Mouse (Mus musculus): ENCODE measurements at regions not wholly inside any gene's neighbourhood (a gene's known extent, or its start where the extent isn't known, plus 50 kb on each side); places are given as distances from the start of the nearest gene placed in this dataset.

DNA sequence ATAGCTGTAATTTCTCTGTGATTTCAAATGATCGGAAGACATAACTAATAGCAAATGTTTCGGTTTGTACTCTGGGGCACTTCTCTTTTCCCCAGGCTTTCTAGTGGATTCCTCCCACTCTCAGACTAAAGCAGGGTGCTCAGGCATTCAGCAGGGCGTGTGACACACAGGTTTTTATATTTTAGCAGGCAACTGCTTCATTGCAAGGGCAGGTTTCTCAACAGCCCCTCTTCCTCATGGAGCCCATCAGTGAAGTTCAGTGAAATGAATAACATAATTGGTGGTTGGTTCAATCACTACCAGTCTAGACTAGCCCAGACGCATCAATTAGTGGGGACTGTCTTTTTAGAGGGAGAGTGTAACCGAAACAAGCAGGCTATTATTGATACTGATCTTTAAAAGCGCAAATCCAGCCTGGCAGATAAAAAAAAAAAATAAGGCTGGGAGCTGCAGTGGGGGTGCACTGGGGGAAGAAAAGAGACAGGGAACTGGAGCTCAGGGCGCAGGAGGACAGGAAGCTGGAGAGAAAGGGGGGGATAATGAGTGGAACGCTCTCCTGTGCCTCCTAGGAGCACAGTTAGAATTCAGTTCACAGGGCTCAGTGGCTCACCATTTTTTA is 422.3 kb upstream of the Ubash3b start:
- WGBS = 14% methylated on average over 8 of the region's 8 CpGs
- Histone ChIP-seq H3K9ac (peak overlapping the region; percentile 56; the same call in 1 of the 2 replicates), H3K27ac (peak overlapping the region; percentile 86), H3K27me3 (replicated peaks) (no peaks in the 10 kb centered on the region), H3K36me3 (0 out of 2 replicates have a peak, but pooled peaks cover 2% of the 10 kb centered on the region), H3K4me1 (peaks cover 17% of the 10 kb centered on the region; the same call in 1 of the 2 replicates), H3K9me3 (no peaks in the 10 kb centered on the region), H3K4me2 (peak overlapping the region; percentile 57), H3K4me3 (replicated peaks) (peak overlapping the region; percentile 45)
- ATAC-seq (ENCODE audit: insufficient read depth, low FRiP score, low read depth) = no peak

DNA sequence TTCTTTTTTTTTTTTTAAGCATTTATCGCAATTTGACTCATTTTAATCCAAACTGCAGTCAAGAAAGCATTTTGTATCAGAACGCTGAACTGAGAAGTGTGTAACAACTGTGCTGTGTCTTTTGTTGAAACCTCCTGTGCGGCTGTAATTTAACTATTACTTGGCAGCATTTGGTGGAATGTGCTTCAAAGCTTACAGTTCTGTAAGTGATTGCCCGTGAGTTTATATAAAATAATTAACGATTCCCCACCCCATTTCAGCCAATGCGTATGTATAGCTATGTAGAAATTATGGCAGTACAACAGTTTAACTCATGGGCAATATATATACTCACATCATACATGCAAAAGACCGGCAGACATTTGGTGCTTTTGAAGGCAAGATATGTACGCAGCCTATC is 421.8 kb upstream of the Ubash3b start:
- ATAC-seq (ENCODE audit: insufficient read depth, low FRiP score, low read depth) = no peak
- peak overlapping the region; percentile 56; the same call in 1 of the 2 replicates for H3K9ac ChIP-seq
- H3K36me3 ChIP-seq = 0 out of 2 replicates have a peak, but pooled peaks cover 2% of the 10 kb centered on the region
- H3K9me3 ChIP-seq = no peaks in the 10 kb centered on the region
- 31% methylated on average over 8 of the region's 8 CpGs for WGBS
- peaks cover 12% of the 10 kb centered on the region; the same call in 1 of the 2 replicates for H3K4me1 ChIP-seq
- H3K27ac ChIP-seq = peak overlapping the region; percentile 86
- peak overlapping the region; percentile 45 for H3K4me3 ChIP-seq (replicated peaks)
- H3K27me3 ChIP-seq (replicated peaks) = no peaks in the 10 kb centered on the region
- peak overlapping the region; percentile 57 for H3K4me2 ChIP-seq

DNA sequence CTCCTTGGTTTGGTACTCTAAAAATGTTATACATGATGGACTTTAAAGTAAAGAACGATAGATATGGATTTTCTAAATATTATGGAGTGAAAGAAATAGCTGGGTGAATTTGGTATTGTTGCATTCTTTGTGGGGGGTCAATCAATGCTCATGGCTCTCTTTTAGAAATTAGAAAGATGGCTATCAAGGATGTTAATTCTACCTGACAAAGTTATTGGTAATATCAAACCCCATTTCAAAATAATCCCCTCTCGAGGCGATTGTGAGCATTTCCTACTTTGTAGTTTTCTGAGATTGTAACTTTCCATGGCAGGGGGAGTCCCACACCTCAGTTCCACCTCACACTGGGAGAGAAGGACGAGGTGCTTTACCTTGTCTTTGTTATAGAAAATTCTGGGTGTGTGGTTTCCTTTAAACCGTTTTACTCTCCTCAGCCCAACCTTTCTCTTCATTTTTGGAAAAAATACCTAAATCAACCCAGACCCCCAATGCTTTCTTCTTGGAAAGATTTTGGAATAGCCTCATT is 421.3 kb upstream of the Ubash3b start:
- H3K4me3 ChIP-seq (replicated peaks) = peak overlapping the region; percentile 45
- H3K4me1 ChIP-seq = peaks cover 11% of the 10 kb centered on the region; the same call in 1 of the 2 replicates
- 0 out of 2 replicates have a peak, but pooled peaks cover 2% of the 10 kb centered on the region for H3K36me3 ChIP-seq
- ATAC-seq (ENCODE audit: insufficient read depth, low FRiP score, low read depth) = no peak
- H3K27me3 ChIP-seq (replicated peaks) = no peaks in the 10 kb centered on the region
- peak overlapping the region; percentile 57 for H3K4me2 ChIP-seq
- peak overlapping the region; percentile 56 for H3K9ac ChIP-seq
- H3K9me3 ChIP-seq = no peaks in the 10 kb centered on the region
- H3K27ac ChIP-seq = peak overlapping the region; percentile 86
- 22% methylated on average over 5 of the region's 5 CpGs for WGBS

DNA sequence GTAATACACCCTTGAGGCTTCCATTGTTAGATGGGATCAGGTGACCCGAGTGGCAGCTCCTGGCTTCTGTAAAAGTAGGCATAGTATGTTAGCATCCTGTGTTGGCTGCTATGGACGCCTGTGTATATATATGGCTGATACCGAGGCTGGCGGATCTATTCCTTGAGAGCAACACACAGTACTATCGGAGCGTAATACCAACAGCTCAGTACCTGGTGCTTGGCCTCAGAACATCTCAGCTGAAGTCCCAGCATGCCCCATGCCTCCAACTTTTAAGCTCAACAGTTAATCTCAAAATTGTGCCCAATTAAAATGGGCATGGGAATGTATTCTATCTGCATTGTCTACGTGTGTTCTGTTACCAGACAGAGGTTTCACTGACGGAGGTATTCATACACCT is 420.7 kb upstream of the Ubash3b start:
- Histone ChIP-seq H3K9ac (peak overlapping the region; percentile 38; the same call in 1 of the 2 replicates), H3K27ac (peak overlapping the region; percentile 93), H3K36me3 (no peaks in the 10 kb centered on the region), H3K9me3 (no peaks in the 10 kb centered on the region), H3K27me3 (replicated peaks) (no peaks in the 10 kb centered on the region), H3K4me2 (peak overlapping the region; percentile 57), H3K4me3 (replicated peaks) (peak overlapping the region; percentile 56), H3K4me1 (peaks cover 9% of the 10 kb centered on the region; the same call in 1 of the 2 replicates)
- WGBS = 25% methylated on average over 8 of the region's 8 CpGs
- no peak for ATAC-seq (ENCODE audit: insufficient read depth, low FRiP score, low read depth)

DNA sequence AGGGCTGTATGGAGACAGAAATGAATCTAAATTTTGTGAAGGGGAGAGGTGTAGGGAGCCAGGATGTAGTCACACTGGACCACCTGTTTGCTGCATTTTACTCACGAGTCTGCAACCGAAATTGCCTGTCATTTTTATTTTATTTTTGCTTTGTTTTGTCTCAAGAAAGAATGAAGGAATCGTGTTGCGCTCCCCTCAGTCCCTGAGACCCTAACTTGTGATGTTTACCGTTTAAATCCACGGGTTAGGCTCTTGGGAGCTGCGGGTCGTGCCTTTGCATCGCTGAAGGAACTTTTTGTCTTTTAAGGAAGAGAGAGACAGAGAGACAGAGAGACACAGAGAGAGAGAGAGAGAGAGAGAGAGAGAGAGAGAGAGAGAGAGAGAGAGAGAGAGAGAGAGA is 420.2 kb upstream of the Ubash3b start:
- ATAC-seq (ENCODE audit: insufficient read depth, low FRiP score, low read depth) = no peak
- H3K36me3 ChIP-seq = no peaks in the 10 kb centered on the region
- H3K27ac ChIP-seq = peak overlapping the region; percentile 93
- peak overlapping the region; percentile 56 for H3K4me3 ChIP-seq (replicated peaks)
- 11% methylated on average over 9 of the region's 9 CpGs for WGBS
- peak overlapping the region; percentile 57 for H3K4me2 ChIP-seq
- H3K9ac ChIP-seq = peak overlapping the region; percentile 38
- H3K4me1 ChIP-seq = peaks cover 7% of the 10 kb centered on the region; the same call in 1 of the 2 replicates
- no peaks in the 10 kb centered on the region for H3K27me3 ChIP-seq (replicated peaks)
- no peaks in the 10 kb centered on the region for H3K9me3 ChIP-seq

DNA sequence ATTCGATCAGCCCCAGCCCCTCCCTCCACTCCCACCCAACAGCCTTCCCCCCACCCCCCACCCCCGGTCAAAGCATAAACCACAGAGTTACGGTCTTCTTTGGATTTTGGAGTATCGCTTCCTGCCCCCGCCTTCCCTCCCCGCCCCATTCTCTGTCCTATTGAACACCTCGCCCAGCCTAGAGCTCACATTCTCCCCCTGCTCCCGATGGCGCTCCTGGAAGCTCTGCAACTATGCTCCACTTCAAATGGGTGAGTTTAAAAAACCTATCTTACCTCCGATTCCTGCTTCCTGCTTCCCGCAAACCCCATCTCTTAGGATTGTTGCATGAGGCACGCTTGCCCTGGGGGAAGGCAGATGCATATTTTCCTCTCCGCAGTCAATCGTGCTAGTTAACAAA is 419.7 kb upstream of the Ubash3b start:
- Histone ChIP-seq H3K4me1 (0 out of 2 replicates have a peak, but pooled peaks cover 1% of the 10 kb centered on the region), H3K9ac (peak overlapping the region; percentile 46), H3K4me2 (peak overlapping the region; percentile 57), H3K27me3 (replicated peaks) (no peaks in the 10 kb centered on the region), H3K4me3 (replicated peaks) (peak overlapping the region; percentile 56), H3K27ac (peak overlapping the region; percentile 93), H3K9me3 (no peaks in the 10 kb centered on the region), H3K36me3 (no peaks in the 10 kb centered on the region)
- WGBS = under 1% methylated on average over 14 of the region's 14 CpGs
- ATAC-seq (ENCODE audit: insufficient read depth, low FRiP score, low read depth) = 0 out of 2 replicates have a peak, but pooled peaks have one; percentile 28

DNA sequence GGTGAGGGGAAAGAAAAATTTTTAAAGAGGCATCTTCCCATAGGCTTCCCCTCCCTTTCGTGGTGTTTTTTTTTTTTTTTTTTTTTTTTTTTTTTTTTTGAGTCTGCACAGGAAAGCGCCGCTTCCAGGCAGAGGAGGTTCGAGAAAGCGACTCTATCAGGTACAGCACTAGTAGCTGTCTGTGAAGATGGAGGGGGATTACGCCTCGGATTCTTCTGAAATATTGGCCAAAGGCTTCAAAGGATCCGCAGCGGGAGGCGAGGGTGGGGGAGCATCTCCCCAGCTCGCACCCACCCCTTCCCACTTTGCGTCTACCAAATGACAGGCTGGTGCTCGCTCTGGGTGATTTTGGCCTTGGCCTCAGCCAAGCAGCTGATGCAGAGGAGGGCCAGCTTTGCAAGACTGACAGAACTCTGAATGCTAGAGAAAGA is 419.1 kb upstream of the Ubash3b start:
- 0 out of 2 replicates have a peak, but pooled peaks have one; percentile 37 for ATAC-seq (ENCODE audit: insufficient read depth, low FRiP score, low read depth)

DNA sequence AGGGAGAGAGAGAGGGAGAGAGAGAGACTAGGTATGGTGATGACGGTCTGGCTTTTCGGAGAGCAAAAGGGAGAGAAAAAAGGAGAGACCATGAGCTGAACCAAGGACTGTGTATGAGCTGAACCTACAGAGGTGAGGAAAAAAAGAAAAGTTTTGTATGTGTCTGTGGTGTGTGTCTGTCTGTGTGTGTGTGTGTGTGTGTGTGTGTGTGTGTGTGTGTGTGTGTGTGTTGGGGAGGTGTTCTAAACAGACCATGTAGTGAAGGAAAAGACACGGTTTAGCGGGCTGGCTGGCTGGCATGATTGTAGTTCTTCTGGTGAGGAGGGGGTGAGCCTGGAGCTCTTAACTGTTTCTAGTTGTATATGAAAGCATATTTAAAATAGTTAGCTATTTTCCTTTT is 418.6 kb upstream of the Ubash3b start:
- Histone ChIP-seq H3K27me3 (replicated peaks) (no peaks in the 10 kb centered on the region), H3K4me2 (peak overlapping the region; percentile 57), H3K27ac (peak overlapping the region; percentile 93), H3K9me3 (no peaks in the 10 kb centered on the region), H3K9ac (peak overlapping the region; percentile 37), H3K4me3 (replicated peaks) (peak overlapping the region; percentile 56), H3K36me3 (no peaks in the 10 kb centered on the region), H3K4me1 (no peaks in the 10 kb centered on the region)
- 0 out of 2 replicates have a peak, but pooled peaks have one; percentile 37 for ATAC-seq (ENCODE audit: insufficient read depth, low FRiP score, low read depth)
- WGBS = 5% methylated on average over 4 of the region's 4 CpGs

More for the DNA sequence above, 419.1 kb upstream of the Ubash3b start:
- Histone ChIP-seq H3K4me3 (replicated peaks) (peak overlapping the region; percentile 56), H3K9me3 (no peaks in the 10 kb centered on the region), H3K27me3 (replicated peaks) (no peaks in the 10 kb centered on the region), H3K36me3 (no peaks in the 10 kb centered on the region), H3K4me1 (no peaks in the 10 kb centered on the region), H3K27ac (peak overlapping the region; percentile 93), H3K4me2 (peak overlapping the region; percentile 57), H3K9ac (peak overlapping the region; percentile 46)
- under 1% methylated on average over 13 of the region's 13 CpGs for WGBS

DNA sequence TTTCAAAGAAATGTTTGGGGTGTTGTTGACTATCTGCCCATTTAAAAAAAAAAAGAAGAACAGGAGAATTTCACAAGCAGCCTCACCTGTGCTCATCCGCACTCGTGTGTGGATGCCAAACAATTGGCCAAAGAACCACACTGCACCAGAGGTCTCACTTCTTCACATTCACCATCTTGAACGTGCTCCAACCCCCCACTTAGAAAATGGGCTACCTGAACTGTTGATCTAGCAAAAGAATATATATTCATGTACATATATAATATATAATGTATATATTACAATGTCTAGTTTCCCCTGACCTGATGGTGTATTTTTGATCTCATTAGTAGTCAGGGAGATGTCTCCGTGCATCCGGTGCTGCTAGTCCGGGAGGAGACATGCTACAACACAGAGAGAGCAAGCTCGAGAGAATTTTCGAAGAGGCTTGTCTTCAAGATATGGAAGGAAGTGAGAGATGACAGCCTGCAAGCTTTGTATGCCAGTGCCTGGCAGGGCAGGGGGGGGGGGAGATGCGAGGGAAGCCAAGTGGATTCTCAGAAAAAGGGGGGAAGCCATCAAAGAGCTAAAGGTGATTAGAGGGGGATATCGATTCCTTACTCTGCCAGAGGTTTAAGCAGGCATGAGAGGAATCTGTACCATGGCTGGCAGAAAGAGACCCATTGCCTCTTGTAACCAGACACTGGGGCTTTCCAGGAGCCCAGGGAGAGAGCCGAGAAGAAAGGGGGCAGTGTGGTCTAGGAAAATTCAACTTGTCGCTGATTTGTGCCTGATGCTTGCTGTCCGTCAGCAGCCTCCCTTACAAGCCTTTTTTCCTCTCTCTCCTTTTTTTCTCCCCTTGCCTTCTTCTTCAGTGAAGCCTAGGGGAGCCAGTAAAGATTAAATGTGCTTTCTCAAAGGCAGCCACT is 417.9 kb upstream of the Ubash3b start:
- Histone ChIP-seq H3K4me3 (replicated peaks) (peak overlapping the region; percentile 56), H3K4me2 (peak overlapping the region; percentile 57), H3K9me3 (no peaks in the 10 kb centered on the region), H3K9ac (peak overlapping the region; percentile 37), H3K4me1 (no peaks in the 10 kb centered on the region), H3K27ac (peak overlapping the region; percentile 93), H3K27me3 (replicated peaks) (no peaks in the 10 kb centered on the region), H3K36me3 (no peaks in the 10 kb centered on the region)
- 28% methylated on average over 12 of the region's 13 CpGs for WGBS
- ATAC-seq (ENCODE audit: insufficient read depth, low FRiP score, low read depth) = peak; percentile 70

DNA sequence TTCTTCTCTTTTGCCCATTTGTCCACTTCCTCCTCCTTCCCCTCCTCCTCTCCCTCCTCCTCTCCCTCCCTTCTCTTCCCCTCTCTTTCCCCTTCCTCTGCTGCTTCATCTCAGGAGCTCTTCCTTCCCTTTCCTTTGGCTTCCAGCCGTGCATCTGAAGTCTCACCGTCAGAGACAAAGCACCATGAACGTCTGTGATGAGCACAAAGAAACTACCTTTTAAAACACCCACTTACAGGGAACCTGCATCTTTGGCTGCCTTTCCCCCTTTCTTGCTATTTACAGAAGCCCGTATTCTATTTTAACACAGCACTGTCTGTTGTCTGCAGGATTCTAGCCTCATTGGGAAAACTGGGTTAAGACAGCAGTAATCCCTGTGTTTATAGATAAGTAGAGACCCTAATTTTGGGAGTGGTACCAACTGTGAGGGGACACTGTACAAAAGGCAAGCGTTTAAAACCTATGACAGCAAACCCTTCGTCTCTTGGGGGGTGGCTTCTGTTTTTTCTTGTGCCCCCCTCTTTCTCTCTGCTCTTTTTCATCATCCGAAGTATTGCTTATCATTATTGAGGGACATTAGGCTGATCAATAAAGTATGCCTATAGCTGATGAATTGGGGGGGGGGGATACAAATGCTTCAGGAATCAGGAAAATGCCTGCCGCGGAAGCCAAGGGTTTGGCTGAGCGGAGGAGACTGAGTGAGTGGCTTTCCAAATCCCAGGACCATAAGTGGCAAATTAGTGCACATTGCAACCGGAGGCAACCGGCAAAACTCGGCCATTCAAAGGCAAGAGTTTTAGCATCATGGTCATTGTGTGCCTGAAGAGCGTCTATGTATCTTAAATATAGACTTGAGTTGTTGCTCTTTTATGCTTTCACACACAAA is 417.0 kb upstream of the Ubash3b start:
- Histone ChIP-seq H3K27me3 (replicated peaks) (no peaks in the 10 kb centered on the region), H3K9me3 (no peaks in the 10 kb centered on the region), H3K9ac (no peak overlapping the region), H3K36me3 (no peaks in the 10 kb centered on the region), H3K27ac (no peak overlapping the region; the same call in 1 of the 2 replicates), H3K4me1 (no peaks in the 10 kb centered on the region), H3K4me2 (0 out of 2 replicates have a peak overlapping the region, but pooled peaks have one; percentile 57), H3K4me3 (replicated peaks) (no peak overlapping the region)
- WGBS = 65% methylated on average over 14 of the region's 14 CpGs
- no peak for ATAC-seq (ENCODE audit: insufficient read depth, low FRiP score, low read depth)

DNA sequence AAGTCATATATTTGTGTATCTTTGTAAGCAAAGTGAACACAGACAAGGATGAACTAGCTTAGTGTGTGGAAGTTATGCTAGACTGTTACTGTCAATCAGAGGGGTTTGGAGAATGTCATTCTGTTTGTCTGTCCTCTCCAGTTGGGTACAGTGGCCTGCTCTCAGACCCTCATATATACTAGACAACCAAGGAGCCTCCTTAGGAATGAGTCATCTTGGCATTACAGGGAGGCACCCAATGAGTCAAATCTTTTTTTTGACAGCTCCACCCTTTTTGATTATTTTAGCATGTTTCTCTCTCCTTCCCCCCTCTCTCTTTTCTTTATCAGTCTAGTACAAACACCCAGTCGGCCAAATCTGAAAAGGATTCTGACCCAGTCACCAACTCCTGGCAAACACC is 416.3 kb upstream of the Ubash3b start:
- H3K9me3 ChIP-seq = no peaks in the 10 kb centered on the region
- H3K9ac ChIP-seq = no peak overlapping the region
- H3K27ac ChIP-seq = no peak overlapping the region
- no peaks in the 10 kb centered on the region for H3K27me3 ChIP-seq (replicated peaks)
- no peaks in the 10 kb centered on the region for H3K36me3 ChIP-seq
- no peak overlapping the region for H3K4me3 ChIP-seq (replicated peaks)
- H3K4me2 ChIP-seq = no peak overlapping the region
- ATAC-seq (ENCODE audit: insufficient read depth, low FRiP score, low read depth) = no peak
- H3K4me1 ChIP-seq = no peaks in the 10 kb centered on the region
- 25% methylated on average over 1 of the region's 1 CpGs for WGBS

Data from stomach, embryonic 15.5 days (tissue).